ENCODE assay signal across 16 mouse cellular contexts in genomic region chr16:52009421-52009820, GRCm38 (mm10).
"Had no signal": no experiment of that assay in that cellular context is flagged by ENCODE, and none has a peak within 500 bp of the region (broad histone marks: within the 10 kb centered on the region; RNA-seq: fewer than 3 reads in every experiment).

No protein-coding gene starts in this region.

- DNase-seq: heart, postnatal 10 days; heart, postnatal 14 days; heart, postnatal 36 days; heart, postnatal 4 days; kidney, adult 11 months; kidney, adult 18-20 months; kidney, adult 2 months; kidney, adult 8-10 months; kidney, adult 9 months; kidney, postnatal 10 days; kidney, postnatal 14 days; kidney, postnatal 25 days; kidney, postnatal 36 days; kidney, postnatal 4 days; layer of hippocampus, adult 9-11 months; layer of hippocampus, postnatal 36 days had no signal
